Mouse (Mus musculus) cerebellum, adult 9-10 months (tissue): ENCODE results near the gene Atp1a2.

Experiments used
- DNase-seq: peaks from one replicate; pipeline ENCODE4 v3.0.0; 2022

Gene Atp1a2

DNA sequence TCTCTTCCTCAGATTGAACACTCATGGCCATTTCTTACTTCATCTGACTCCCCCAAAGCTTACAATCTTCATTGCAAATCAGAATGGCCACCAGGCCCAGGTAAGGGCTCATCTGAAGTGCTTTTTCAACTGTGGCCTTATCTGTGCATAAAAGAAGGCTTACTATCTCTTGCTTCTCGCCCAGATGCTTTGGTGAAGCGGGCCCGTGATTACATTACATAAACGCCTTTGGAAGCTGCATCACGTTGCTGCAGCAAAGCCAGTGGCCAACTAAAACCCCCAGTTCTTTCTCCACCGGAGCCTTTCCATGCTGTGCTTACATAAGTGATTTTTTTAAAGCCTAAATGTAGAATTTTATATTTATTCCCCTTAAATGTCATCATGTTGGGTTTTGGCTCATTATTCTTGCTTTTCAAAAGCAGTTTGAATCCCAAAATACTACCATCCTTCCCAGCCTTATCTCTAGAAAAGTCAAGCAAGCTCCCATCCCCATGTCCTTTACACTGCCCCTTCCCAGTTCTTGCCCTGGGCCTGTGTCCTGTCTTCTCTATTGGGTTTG lies 26.0 kb upstream of the Atp1a2 start:
- DNase-seq: peak; percentile 62

DNA sequence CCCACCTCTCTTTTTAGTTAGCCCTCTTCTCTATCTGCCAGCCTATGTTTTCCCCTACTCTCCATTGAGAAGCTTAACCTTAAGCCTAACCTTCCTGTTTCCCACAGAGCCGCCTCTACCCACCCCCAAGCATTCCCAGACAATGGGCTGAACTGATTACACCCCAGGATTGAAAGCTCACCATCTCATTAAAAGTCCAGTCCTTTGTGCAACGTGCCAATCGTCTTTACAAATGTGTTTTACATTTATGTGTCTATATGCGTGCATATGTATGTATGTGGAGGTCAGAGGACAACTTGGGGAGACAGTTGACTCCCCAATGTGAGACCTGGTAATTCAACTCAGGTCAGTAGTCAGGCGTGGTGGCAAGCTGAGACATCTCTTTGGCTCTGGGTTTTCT lies 25.4 kb upstream of the Atp1a2 start:
- peak; percentile 44 for DNase-seq

DNA sequence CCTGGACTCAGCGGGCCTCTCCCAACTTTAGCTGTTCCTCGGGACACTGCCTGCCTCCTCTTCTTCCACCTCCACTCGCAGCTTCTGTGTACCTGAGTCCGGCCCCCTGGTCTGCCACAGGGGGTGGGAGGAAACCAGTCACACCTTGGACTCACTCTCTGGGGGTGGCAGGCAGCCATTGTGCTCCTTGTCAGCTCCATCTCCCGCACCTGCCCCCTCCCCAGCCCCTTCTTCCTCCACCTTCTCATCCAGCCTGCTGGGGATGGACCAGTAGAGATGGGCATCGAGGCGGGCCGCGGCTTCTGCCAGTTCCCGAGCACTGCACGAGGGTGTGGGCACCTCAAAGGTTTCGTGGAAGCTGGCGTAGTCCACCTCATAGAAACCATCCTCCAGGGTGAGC lies 24.9 kb upstream of the Atp1a2 start:
- DNase-seq: peak; percentile 64

DNA sequence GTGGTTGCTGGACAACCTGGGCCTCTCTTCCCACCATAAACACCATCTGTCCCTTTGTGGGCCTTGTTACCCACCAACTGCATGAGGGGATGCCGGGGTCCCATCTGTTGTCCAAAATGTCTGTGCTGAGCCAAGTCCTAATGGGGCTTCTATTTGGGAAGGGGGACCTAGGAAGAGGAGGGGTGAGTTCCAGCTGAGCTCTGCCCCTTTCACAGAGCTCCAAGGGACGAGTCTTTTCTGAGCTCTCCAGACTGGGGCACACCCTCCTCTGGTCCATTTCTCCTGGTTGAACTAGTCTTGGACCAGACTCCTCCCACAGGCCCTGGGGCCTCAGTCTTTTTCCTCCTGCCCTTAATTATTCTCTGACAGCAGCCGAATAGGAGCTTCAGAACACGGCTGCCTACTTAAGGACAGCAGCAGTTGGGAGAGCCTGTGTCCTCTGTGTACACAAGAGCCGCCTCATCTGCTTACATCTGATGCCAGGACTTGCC lies 22.1 kb upstream of the Atp1a2 start:
- DNase-seq: peak; percentile 55

DNA sequence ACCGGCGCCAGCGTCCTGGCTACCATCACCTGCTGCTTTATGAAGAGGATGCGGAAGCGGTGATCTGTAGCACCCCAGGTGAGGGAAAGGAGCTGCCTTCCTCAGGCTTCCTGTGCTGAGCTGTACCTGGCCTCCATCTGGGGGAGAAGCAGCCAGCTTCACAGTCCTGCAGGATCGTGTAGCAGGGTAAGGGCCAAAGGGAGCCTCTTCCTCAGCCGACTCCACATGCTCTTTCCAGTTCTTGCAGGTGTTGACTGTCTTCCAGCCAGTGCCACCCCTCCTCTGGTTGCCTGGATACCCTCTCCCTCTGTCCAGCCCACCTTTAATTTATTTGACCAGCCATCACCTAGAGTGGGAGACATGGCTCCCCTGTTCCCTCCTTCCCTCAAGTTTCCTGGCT lies 21.5 kb upstream of the Atp1a2 start:
- DNase-seq: peak; percentile 68

DNA sequence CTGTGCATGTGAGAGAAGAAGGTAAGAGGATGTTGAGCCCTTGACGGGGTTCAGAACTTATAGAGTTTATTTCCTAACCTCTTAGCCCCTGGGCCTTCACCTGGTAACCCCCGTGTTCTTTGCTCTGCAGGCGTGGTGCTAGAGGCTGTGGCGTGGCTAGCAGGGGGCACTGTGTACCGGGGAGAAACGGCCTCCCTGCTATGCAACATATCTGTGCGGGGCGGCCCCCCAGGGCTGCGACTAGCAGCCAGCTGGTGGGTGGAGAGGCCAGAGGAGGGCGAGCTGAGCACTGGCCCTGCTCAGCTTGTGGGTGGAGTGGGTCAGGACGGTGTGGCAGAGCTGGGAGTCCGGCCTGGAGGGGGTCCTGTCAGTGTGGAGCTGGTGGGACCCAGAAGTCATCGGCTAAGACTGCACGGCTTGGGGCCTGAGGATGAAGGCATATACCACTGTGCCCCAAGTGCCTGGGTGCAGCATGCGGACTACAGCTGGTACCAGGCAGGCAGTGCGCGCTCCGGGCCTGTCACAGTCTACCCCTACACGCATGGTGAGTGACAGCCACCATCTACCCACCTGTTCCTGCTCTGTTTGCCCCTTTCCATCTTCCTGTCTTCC lies 20.7 kb upstream of the Atp1a2 start:
- DNase-seq: peak; percentile 62

DNA sequence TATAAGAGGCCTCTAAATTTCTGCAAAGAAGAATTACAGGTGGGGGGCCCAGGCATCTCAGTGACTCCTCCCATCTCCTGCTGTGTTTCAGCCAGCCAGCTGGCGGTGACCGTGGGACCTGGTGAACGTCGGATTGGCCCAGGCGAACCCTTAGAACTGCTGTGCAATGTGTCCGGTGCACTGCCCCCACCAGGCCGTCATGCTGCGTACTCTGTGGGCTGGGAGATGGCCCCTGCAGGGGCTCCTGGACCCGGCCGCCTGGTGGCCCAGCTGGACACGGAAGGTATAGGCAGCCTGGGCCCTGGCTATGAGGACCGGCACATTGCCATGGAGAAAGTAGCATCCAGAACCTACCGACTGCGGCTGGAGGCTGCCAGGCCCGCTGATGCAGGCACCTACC lies 20.1 kb upstream of the Atp1a2 start:
- peak; percentile 77 for DNase-seq

DNA sequence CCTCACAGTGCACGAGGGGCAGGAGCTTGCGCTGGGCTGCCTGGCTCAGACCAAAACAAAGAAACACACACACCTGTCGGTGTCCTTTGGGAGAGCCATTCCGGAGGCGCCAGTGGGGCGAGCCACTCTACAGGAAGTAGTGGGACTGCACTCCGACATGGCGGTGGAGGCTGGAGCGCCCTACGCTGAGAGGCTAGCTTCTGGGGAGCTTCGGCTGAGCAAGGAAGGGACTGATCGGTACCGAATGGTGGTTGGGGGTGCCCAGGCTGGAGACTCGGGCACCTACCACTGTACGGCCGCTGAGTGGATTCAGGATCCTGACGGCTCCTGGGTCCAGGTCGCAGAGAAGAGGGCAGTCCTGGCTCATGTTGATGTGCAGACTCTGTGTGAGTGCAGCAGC lies 19.6 kb upstream of the Atp1a2 start:
- peak; percentile 55 for DNase-seq

DNA sequence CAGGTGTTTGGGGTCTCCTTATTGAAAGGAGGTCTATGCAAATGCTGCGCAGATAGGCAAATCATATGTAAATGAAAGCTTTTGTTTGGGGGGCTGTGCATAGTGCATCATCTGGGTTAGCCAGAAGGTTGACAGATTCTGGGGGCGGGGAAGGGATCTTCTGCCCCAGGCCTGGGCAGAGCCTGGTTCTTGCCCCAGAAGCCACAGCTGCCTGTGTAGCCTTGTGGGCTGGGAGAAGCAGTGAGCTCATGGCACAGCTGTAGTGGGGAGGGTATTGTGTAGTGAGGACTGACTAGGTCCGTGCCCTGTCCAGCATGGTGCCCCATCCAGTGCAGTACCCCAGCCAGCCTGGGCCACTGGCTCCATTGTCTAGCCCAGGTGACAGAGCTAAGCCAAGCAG lies 17.0 kb upstream of the Atp1a2 start:
- DNase-seq: peak; percentile 50

DNA sequence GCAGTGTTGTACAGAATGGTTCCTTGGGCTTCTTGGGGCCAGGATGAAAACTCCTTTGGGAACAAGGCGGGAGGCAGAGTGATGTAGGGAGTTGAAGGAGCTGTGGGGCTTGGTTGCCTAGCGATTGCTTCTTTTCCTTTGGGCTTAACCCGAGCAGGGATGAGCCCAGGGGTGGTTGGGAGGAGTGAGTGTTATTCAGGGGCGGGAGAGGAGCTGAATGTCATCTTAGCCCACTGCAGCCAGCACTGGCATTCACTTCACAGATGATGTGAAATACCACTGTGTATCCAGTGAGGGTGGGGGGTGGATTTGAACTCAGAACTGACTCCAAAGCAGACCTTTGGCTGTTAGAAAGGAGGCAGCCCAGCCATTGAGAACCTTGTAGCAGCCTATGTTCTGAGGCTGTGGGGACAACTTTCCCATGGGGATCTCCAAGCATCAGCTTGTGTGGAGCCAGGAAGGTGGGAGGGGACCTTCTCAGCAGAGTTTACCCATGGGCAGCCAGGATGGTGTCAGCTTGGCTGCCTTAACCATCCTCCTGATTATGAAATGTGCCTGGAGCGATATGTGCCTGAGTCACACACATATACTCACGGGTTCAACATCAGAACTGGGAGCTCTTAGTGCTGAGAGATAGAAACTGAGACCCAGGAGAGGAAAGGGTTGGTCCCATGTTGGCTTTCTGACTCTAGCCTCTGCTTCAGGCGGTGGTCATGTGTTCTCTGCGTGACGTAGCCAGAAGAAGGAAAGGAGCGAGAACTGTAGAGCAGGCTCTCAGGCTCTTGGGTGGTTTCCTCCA lies 15.9 kb upstream of the Atp1a2 start:
- DNase-seq: peak; percentile 66

DNA sequence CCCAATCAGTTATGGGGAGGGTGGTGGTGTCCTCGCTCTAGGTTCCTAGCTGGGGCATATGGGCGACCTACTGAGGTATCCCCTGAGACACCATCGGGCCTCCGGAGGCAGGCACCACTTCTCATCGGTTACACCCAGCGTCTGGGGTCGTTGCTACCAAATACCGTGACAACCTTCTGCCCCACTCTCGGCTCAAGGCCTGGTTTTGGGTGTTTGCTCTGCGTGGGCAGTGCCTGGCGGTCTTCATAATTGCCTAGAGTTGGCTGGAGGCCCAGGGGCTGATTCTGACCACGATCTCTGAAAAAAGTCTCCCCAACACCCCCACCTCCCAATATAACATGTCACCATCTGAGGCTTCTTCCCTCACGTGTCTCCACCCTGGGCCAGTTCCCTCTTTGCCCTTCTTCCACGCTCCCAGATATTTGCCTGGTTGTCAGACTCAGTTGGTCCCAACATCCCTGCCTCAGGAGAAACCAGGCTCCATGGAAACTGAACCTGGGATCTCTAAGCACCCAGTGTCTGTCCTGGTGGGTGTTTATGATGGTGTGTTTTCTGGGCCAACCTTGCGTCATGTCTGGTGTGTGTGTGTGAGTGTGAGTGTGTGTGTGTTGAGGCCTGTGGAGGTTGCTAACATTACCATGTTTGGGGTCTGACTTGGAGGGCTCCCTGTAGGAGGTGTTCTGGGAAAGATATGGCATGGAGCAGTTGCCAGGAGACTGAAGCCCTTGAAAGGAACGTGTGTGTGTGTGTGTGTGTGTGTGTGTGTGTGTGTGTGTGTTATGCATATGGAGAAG lies 15.1 kb upstream of the Atp1a2 start:
- peak; percentile 80 for DNase-seq

DNA sequence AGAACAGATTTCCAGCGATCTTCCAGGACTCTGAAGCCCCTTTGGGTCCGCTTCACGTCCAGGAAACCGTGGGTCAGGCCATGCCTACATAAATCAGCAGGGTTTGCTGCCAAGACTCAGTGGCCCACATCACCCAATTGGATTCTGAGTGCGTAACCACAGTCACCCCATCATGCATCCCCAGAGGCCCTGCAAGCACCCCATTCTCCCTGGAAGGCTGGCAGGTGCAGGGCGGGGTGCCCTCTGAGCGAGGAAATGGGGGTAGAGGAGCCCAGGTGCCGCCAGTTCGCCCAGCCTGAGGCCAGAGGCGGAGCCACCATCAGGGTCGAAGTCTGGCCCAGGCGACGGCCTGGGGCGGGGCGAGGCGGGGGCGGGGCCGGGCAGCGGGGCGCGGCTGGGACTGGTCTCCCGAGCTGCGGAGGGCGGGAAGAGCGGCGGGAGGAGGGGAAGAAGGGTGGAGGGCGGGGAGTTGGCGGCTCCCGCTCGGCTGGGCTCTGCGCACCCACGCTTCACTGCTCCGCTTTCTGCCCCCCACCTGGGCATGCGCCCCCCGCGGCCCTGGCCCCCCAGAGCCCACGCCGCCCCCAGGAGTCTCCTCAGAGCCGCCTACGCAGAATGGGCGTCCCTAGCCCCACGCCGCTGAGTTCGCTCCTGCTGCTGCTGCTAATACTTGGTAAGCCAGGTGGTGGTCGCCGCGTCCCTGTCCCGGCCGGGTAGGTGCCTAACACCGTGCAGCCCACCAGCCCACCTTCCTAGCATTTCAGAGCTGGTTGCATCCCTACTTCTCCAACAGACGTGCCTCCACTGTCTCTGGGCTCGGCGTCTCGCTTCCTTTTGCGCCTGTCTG lies 14.3 kb upstream of the Atp1a2 start:
- peak; percentile 91 for DNase-seq

DNA sequence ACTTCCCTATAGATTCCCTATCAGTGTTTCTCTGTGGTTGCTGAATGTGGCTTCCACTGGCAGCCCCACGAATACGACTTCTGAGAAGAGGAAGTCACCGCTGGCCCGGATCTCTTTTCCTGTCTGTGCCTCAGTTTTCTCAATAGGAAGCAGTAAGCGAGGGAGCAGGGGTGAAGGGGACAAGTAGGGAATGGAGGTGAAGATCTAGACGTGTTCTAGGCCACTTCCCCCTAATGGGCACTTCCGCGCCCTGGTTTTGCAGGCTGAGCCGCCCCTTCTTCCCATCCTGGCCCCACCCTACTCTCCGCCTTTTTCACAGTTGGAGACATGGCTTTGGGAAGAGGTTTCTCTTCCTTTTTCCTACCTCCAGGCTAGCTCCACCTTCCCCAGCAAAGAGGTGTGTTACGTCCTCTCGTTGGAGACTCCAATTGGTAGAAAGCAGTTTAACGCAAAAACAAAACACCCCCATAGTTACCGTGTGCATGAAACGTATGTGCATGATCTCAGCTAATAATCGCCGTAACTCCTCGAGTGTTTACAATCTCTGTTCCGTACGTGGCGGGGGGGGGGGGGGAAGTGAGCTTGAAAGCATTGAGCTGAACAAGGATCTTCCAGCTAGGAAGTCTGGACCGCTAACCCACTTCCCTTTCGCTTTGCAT lies 13.5 kb upstream of the Atp1a2 start:
- peak; percentile 91 for DNase-seq

DNA sequence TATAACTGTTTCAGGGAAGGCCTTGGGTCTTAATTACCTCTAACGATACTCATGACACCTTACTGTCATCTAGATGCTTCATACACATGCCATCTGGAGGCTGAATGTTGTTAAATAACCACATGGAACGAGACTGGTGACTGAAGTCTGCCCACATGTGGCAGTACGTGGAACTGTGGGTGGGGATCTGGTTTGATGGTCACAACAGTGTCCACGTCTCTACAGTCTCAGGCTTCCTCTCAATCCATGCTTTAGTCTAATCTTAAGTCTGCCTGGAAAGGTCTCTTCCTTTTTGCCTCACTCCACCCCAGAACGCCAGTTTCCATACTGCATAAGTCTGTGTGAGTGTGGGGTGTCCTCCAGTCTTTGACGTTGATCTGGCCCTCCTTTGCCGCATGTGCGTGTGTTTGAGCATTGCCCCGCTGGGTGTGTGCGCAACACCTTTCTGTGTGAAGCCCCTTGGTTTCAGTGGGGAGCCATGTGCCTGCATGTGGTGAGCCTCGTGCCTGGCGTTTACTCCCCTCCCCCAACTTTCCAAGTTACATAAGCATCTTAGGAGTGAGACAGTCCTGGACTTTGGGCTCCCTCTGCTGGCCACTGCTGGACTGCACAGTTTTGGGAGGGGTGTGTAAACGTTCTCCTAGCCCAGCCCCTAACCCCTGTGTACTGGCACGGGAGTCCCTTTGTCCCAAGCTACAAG lies 12.0 kb upstream of the Atp1a2 start:
- DNase-seq: peak; percentile 98

DNA sequence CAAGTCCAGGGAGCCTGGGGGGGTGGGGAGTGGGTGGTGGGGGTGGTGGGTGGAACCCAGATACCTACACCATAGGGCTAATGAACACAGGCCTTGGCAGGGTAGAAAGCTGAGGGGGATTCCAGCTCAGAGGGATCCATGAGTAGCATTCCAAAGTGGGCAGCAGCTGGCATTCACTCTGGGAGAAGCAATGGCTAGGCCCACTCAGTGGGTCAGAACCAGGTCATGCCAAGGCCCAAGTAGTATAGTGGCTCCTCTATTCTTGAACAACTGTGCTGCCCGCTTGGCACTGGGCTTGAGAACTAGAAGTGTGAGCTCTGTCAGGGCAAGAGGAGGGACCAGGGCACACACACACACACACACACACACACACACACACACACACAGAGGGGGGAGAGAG lies 10.5 kb upstream of the Atp1a2 start:
- peak; percentile 46 for DNase-seq

DNA sequence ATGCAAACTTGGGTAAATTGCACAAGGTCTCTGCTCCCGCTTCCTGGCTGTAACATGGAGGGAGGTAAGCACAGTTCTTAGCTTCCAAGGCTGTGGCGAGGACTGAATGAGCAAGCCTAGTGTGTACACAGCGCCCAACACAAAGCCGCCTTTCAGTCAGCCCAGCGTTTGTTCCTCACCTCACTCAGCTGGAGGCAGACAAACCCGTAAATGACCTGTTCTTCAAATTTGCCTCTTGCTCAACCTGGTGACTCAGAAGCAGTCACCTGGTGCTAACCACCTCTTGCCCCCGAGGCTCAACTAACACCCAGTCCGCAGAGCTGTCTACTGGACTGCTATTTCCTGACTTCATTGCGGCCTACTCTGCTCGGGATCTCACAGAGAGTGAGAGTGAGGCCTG lies 10.1 kb upstream of the Atp1a2 start:
- peak; percentile 30 for DNase-seq

DNA sequence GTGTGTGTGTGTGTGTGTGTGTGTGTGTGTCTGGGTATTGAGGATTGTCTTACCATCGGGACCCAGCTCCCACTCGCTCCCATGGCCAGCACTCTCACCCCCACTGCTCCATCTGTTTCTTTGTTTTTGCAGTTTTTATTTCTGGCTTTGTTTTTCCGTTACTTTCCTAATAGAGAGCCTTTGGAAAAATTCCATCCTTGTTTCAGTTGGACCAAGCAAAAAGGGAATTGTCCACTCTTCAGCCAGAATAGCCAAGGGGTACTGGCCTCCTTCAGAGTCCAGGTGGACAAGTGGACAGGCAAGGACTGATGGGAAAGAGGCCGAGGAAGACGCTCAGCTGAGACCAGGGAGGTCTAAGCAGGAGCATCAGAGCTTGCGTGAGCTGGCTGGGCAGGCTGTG lies 9.0 kb upstream of the Atp1a2 start:
- peak; percentile 62 for DNase-seq

DNA sequence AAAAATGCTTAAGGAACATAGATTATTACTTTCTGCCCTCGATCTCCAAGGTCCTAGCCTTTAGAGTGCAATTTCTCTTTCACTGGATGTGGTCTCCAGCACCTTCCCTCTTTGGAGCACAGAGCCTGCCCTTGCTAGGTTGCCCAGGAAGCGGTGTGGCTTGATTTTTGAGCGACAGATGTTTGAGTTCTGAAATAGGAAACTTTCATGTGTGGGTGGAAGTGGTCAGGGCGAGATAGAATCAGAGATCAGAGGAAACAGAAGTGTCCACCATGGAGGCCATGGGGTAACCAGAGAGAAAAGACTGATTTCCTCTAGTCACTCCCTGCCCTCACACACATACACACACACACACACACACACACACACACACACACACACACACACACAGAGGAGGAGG lies 8.3 kb upstream of the Atp1a2 start:
- DNase-seq: no peak

DNA sequence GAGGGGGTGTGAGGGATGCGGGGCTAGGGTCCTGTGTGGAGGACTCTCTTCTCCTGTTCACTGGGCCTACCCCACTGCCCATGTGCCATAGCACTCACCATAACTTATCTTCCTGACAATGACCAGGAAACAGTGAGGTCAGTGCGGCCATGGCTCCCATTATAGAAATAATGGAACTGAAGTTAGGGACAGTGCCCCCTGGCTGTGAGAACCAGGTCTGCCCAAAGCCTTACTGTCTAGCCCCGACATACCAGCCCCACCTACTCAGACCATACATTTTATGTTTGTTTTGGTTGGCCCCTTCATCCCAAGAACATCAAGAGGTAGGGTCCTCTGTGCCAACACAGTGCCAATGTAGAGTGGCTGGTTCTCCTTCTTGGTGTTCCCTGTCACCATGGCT lies 7.8 kb upstream of the Atp1a2 start:
- peak; percentile 23 for DNase-seq

DNA sequence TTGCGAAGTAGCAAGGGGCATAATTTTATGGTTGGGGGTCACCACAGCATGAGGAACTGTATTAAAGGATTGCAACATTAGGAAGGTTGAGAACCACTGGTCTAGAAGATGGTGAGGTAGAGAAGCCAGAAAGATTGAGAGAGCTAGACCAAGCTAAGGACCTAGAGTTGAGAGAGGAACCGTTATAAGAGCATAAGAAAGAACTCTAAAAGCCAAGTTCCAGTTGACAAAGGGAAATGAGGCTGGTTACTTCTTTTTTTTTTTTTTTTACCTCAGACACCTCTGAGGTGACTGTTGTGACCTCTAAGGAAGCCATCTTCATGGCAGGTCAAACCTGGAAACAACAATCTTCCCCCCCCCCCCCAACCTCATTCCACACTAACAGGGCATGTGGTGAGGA lies 7.3 kb upstream of the Atp1a2 start:
- no peak for DNase-seq

DNA sequence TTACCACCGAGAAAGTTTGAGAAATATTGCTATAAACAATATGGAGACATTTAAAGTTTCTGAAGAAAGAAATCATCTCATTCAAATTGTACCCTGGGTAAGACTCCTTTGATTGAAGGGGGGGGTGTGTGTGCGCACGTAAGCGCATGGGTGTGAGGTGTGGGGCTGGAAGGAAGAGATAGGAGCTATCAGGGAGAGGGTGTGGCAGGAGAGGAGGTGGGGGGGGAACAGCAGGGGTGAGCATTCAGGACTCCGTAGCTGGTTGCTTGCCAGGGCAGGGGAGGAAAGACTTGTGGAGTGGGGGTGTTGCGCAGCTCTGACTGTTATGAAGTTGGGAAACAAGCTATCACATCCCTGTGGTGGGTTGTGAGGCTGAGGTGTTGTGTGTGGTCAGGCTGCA lies 6.6 kb upstream of the Atp1a2 start:
- DNase-seq: no peak
